Mouse (Mus musculus) regulatory T cell (primary cell): ENCODE results near the gene Tbx15.

ENCODE experiments used
- in situ Hi-C: fragments of 300-600 bp; cut with MboI, MseI; formaldehyde crosslinking; loops from one replicate; pipeline ENCODE4 v1.15.1; 2025; ENCODE audit warnings: high pct_unique_total_duplicates

Tbx15 gene

GRCm38 (mm10) chr3:99379616-99380250, 139.6 kb downstream of the Tbx15 start:
- in situ Hi-C loops, result no loop called here

GRCm38 (mm10) chr3:99387127-99387526, 146.9 kb downstream of the Tbx15 start:
- in situ Hi-C loops, result no loop called here
